Mouse (Mus musculus) liver, postnatal 0 days (tissue): ENCODE results near the gene Zfp281.

Experiments used
- CTCF ChIP-seq: sonication (generic); IDR thresholded peaks from 2 replicates; pipeline ENCODE4 v1.5.1; 2016; ENCODE audit warnings: antibody characterized with exemption, low read depth
- EP300 ChIP-seq: IDR thresholded peaks from 2 replicates; pipeline ENCODE4 v1.6.1; 2016; ENCODE audit warnings: antibody characterized with exemption, low read depth, mild to moderate bottlenecking

GRCm38 (mm10) chr1:136626141-136626540, 1.4 kb downstream of the Zfp281 start:
- TF ChIP-seq CTCF (no peak), EP300 (no peak)
